Mouse (Mus musculus): ENCODE data around the gene Faap24.

- TF ChIP-seq POLR2A (IDR thresholded peaks at IDR 0.05; ENCODE audit: low read depth, low read length) (no peak), CTCF (IDR thresholded peaks at IDR 0.05; ENCODE audit: extremely low read depth, insufficient read length, insufficient replicate concordance, low read depth, low read length) (no peak)
These were observed 38.6 kb upstream of the Faap24 start for GRCm38 (mm10) chr7:35435266-35435665.
